Mouse (Mus musculus) adrenal gland, postnatal 14 days (tissue): ENCODE measurements at regions not wholly inside any gene's neighbourhood (a gene's known extent, or its start where the extent isn't known, plus 50 kb on each side); places are given as distances from the start of the nearest gene placed in this dataset.

Experiments used
- DNase-seq: peaks from one replicate; pipeline ENCODE4 v3.0.0; 2021; ENCODE audit warnings: mixed read lengths

- DNase-seq, result no peak
Observed at GRCm38 (mm10) chr2:84183624-84184287, 193.4 kb downstream of the Gm13691 start.

- DNase-seq, result peak; percentile 41
Observed at GRCm38 (mm10) chr2:84184288-84185015, 194.1 kb downstream of the Gm13691 start.

- DNase-seq, result no peak
Observed at GRCm38 (mm10) chr2:84185016-84185330, 194.6 kb downstream of the Gm13691 start.

- peak; percentile 48 for DNase-seq
Observed at GRCm38 (mm10) chr2:84186126-84186701, 195.9 kb downstream of the Gm13691 start.

GRCm38 (mm10) chr2:84187456-84187855 lies 197.1 kb downstream of the Gm13691 start:
- no peak for DNase-seq

GRCm38 (mm10) chr2:84189302-84189701 lies 198.9 kb downstream of the Gm13691 start:
- no peak for DNase-seq

- DNase-seq, result no peak
Observed at GRCm38 (mm10) chr2:84217116-84217515, 208.1 kb downstream of the Calcrl start.

- DNase-seq, result no peak
Observed at GRCm38 (mm10) chr2:84222049-84222448, 203.2 kb downstream of the Calcrl start.

- DNase-seq, result no peak
Observed at GRCm38 (mm10) chr2:84229777-84230176, 195.4 kb downstream of the Calcrl start.

- DNase-seq, result no peak
Observed at GRCm38 (mm10) chr2:84235641-84236040, 189.6 kb downstream of the Calcrl start.

GRCm38 (mm10) chr2:84241244-84241643 lies 184.0 kb downstream of the Calcrl start:
- DNase-seq, result no peak

- DNase-seq, result no peak
Observed at GRCm38 (mm10) chr2:84241986-84242385, 183.2 kb downstream of the Calcrl start.

- DNase-seq, result no peak
Observed at GRCm38 (mm10) chr2:84245900-84246299, 179.3 kb downstream of the Calcrl start.

- no peak for DNase-seq
Observed at GRCm38 (mm10) chr2:84246562-84246961, 178.6 kb downstream of the Calcrl start.

- no peak for DNase-seq
Observed at GRCm38 (mm10) chr2:84248169-84248568, 177.0 kb downstream of the Calcrl start.

GRCm38 (mm10) chr2:84249871-84250270 lies 175.3 kb downstream of the Calcrl start:
- DNase-seq, result no peak

- DNase-seq, result no peak
Observed at GRCm38 (mm10) chr2:84252076-84252475, 173.1 kb downstream of the Calcrl start.

- no peak for DNase-seq
Observed at GRCm38 (mm10) chr2:84258339-84259006, 166.7 kb downstream of the Calcrl start.

GRCm38 (mm10) chr2:84259222-84259621 lies 166.0 kb downstream of the Calcrl start:
- no peak for DNase-seq

GRCm38 (mm10) chr2:84260701-84261100 lies 164.5 kb downstream of the Calcrl start:
- no peak for DNase-seq

GRCm38 (mm10) chr2:84261481-84261880 lies 163.7 kb downstream of the Calcrl start:
- no peak for DNase-seq

- no peak for DNase-seq
Observed at GRCm38 (mm10) chr2:84264485-84264884, 160.7 kb downstream of the Calcrl start.

GRCm38 (mm10) chr2:84265002-84265401 lies 160.2 kb downstream of the Calcrl start:
- no peak for DNase-seq
